In genomic region chr12:109596726-109597125, GRCm38 (mm10) we compare ENCODE assay signal across 21 mouse cellular contexts. TPM values are rescaled to one million over a fixed set of nuclear protein-coding genes. Genes with fewer than 3 reads are reported as not detected.
DNase-seq lines count a peak whose midpoint lies in the region; ATAC-seq and TF ChIP-seq lines count a peak whose summit lies in the region.
"Had no signal": no experiment of that assay in that cellular context is flagged by ENCODE, and none has a peak within 500 bp of the region (broad histone marks: within the 10 kb centered on the region; RNA-seq: fewer than 3 reads in every experiment).

No protein-coding gene starts in this region.

- no peak for ATAC-seq in hindbrain, embryonic 14.5 days (ENCODE audit: low FRiP score)
- ATAC-seq in hindbrain, embryonic 13.5 days (ENCODE audit: low FRiP score), result no peak
- ATAC-seq in midbrain, postnatal 0 days (ENCODE audit: low FRiP score), result no peak
- ATAC-seq in midbrain, embryonic 15.5 days (replicated peaks), result no peak
- no peak; the same call in 1 of the 2 replicates for ATAC-seq in embryonic facial prominence, embryonic 13.5 days (ENCODE audit: insufficient number of reproducible peaks, insufficient read depth, low FRiP score, low TSS enrichment, low read depth)
- ATAC-seq in limb, embryonic 15.5 days (ENCODE audit: insufficient number of reproducible peaks, low FRiP score, low TSS enrichment, low read depth), result no peak
- ATAC-seq in forebrain, embryonic 11.5 days (replicated peaks; ENCODE audit: low FRiP score), result no peak
- ATAC-seq: forebrain, embryonic 16.5 days had no signal

- H3K27ac ChIP-seq in hindbrain, embryonic 14.5 days, result 0 out of 2 replicates have a peak overlapping the region, but pooled peaks have one; percentile 38
- no peak overlapping the region for H3K27ac ChIP-seq in hindbrain, embryonic 13.5 days
- no peak overlapping the region for H3K27ac ChIP-seq in midbrain, postnatal 0 days (ENCODE audit: low read depth, low read length)
- no peak overlapping the region for H3K27ac ChIP-seq in midbrain, embryonic 15.5 days
- peak overlapping the region; percentile 91; the same call in 1 of the 2 replicates for H3K27ac ChIP-seq in embryonic facial prominence, embryonic 13.5 days
- peak overlapping the region; percentile 86 for H3K27ac ChIP-seq in limb, embryonic 15.5 days
- H3K27ac ChIP-seq in forebrain, embryonic 11.5 days (ENCODE audit: low read depth, low read length), result no peak overlapping the region
- H3K27ac ChIP-seq: gastrocnemius, adult 2 months; hindbrain, embryonic 10.5 days had no signal

- WGBS in hindbrain, embryonic 14.5 days, result 78% methylated on average over 3 of the region's 3 CpGs
- 82% methylated on average over 3 of the region's 3 CpGs for WGBS in hindbrain, embryonic 13.5 days
- 72% methylated on average over 3 of the region's 3 CpGs for WGBS in midbrain, postnatal 0 days
- WGBS in midbrain, embryonic 15.5 days, result 72% methylated on average over 3 of the region's 3 CpGs
- WGBS in embryonic facial prominence, embryonic 13.5 days, result 28% methylated on average over 3 of the region's 3 CpGs
- 49% methylated on average over 3 of the region's 3 CpGs for WGBS in limb, embryonic 15.5 days
- WGBS in forebrain, embryonic 11.5 days, result 86% methylated on average over 3 of the region's 3 CpGs

- H3K9me3 ChIP-seq in hindbrain, embryonic 14.5 days (ENCODE audit: control insufficient read depth, low read length), result no peaks in the 10 kb centered on the region
- H3K9me3 ChIP-seq in hindbrain, embryonic 13.5 days, result no peaks in the 10 kb centered on the region
- peaks cover 4% of the 10 kb centered on the region; the same call in 1 of the 2 replicates for H3K9me3 ChIP-seq in midbrain, postnatal 0 days (ENCODE audit: low read length)
- no peaks in the 10 kb centered on the region for H3K9me3 ChIP-seq in midbrain, embryonic 15.5 days
- no peaks in the 10 kb centered on the region for H3K9me3 ChIP-seq in embryonic facial prominence, embryonic 13.5 days
- H3K9me3 ChIP-seq in limb, embryonic 15.5 days, result no peaks in the 10 kb centered on the region
- no peaks in the 10 kb centered on the region for H3K9me3 ChIP-seq in forebrain, embryonic 11.5 days (ENCODE audit: control insufficient read depth, low read length)
- H3K9me3 ChIP-seq: hindbrain, embryonic 10.5 days had no signal

- DNase-seq in hindbrain, embryonic 14.5 days (ENCODE audit: low spot score), result no peak
- DNase-seq in midbrain, postnatal 0 days (ENCODE audit: low spot score), result peak; percentile 27
- DNase-seq in forebrain, embryonic 11.5 days (ENCODE audit: low spot score), result no peak
- DNase-seq in spleen, postnatal 36 days (ENCODE audit: low spot score in 2 of 2), result no peak
- DNase-seq: gastrocnemius, adult 2 months; kidney, adult 11 months; kidney, postnatal 4 days; layer of hippocampus, postnatal 36 days; lung, postnatal 14 days; thymus, postnatal 36 days had no signal

- H3K9ac ChIP-seq in hindbrain, embryonic 14.5 days, result no peak overlapping the region
- no peak overlapping the region for H3K9ac ChIP-seq in hindbrain, embryonic 13.5 days
- no peak overlapping the region for H3K9ac ChIP-seq in midbrain, postnatal 0 days (replicated peaks; ENCODE audit: low read length, poor library complexity, severe bottlenecking)
- no peak overlapping the region for H3K9ac ChIP-seq in midbrain, embryonic 15.5 days
- no peak overlapping the region for H3K9ac ChIP-seq in embryonic facial prominence, embryonic 13.5 days
- no peak overlapping the region for H3K9ac ChIP-seq in limb, embryonic 15.5 days
- no peak overlapping the region for H3K9ac ChIP-seq in forebrain, embryonic 11.5 days (ENCODE audit: low read length)

- H3K4me3 ChIP-seq in hindbrain, embryonic 14.5 days (replicated peaks; ENCODE audit: low read length), result no peak overlapping the region
- no peak overlapping the region for H3K4me3 ChIP-seq in hindbrain, embryonic 13.5 days
- no peak overlapping the region for H3K4me3 ChIP-seq in midbrain, postnatal 0 days (ENCODE audit: low read depth, low read length)
- H3K4me3 ChIP-seq in midbrain, embryonic 15.5 days, result no peak overlapping the region
- H3K4me3 ChIP-seq in embryonic facial prominence, embryonic 13.5 days, result no peak overlapping the region
- no peak overlapping the region for H3K4me3 ChIP-seq in limb, embryonic 15.5 days
- H3K4me3 ChIP-seq in forebrain, embryonic 11.5 days (ENCODE audit: low read depth, low read length), result no peak overlapping the region
- H3K4me3 ChIP-seq: hindbrain, embryonic 10.5 days had no signal

- no peak overlapping the region for H3K4me2 ChIP-seq in hindbrain, embryonic 14.5 days (replicated peaks)
- no peak overlapping the region for H3K4me2 ChIP-seq in hindbrain, embryonic 13.5 days
- no peak overlapping the region for H3K4me2 ChIP-seq in midbrain, postnatal 0 days (ENCODE audit: low read depth, low read length, poor library complexity, severe bottlenecking)
- H3K4me2 ChIP-seq in midbrain, embryonic 15.5 days, result no peak overlapping the region
- H3K4me2 ChIP-seq in embryonic facial prominence, embryonic 13.5 days, result peak overlapping the region; percentile 23; the same call in 1 of the 2 replicates
- no peak overlapping the region for H3K4me2 ChIP-seq in limb, embryonic 15.5 days
- H3K4me2 ChIP-seq in forebrain, embryonic 11.5 days (ENCODE audit: low read depth, low read length, severe bottlenecking), result no peak overlapping the region
- H3K4me2 ChIP-seq: liver, embryonic 11.5 days had no signal

- H3K27me3 ChIP-seq in hindbrain, embryonic 14.5 days (ENCODE audit: control insufficient read depth, insufficient read depth, low read length), result no peaks in the 10 kb centered on the region
- H3K27me3 ChIP-seq in hindbrain, embryonic 13.5 days, result no peaks in the 10 kb centered on the region
- H3K27me3 ChIP-seq in midbrain, postnatal 0 days (ENCODE audit: insufficient read depth, low read length), result no peaks in the 10 kb centered on the region
- H3K27me3 ChIP-seq in midbrain, embryonic 15.5 days (replicated peaks), result no peaks in the 10 kb centered on the region
- H3K27me3 ChIP-seq in embryonic facial prominence, embryonic 13.5 days, result no peaks in the 10 kb centered on the region
- H3K27me3 ChIP-seq in limb, embryonic 15.5 days, result no peaks in the 10 kb centered on the region
- no peaks in the 10 kb centered on the region for H3K27me3 ChIP-seq in forebrain, embryonic 11.5 days (ENCODE audit: control insufficient read depth, insufficient read depth, low read length)
- H3K27me3 ChIP-seq: CH12.LX had no signal

- H3K4me1 ChIP-seq in hindbrain, embryonic 14.5 days (replicated peaks; ENCODE audit: control insufficient read depth, insufficient read depth, low read length), result peaks cover 4% of the 10 kb centered on the region; the same call in 1 of the 2 replicates
- H3K4me1 ChIP-seq in hindbrain, embryonic 13.5 days (replicated peaks), result 0 out of 2 replicates have a peak, but pooled peaks cover 10% of the 10 kb centered on the region
- H3K4me1 ChIP-seq in midbrain, postnatal 0 days (ENCODE audit: insufficient read depth, low read length), result no peaks in the 10 kb centered on the region; the same call in 1 of the 2 replicates
- H3K4me1 ChIP-seq in midbrain, embryonic 15.5 days, result 0 out of 2 replicates have a peak, but pooled peaks cover 2% of the 10 kb centered on the region
- peaks cover 36% of the 10 kb centered on the region for H3K4me1 ChIP-seq in embryonic facial prominence, embryonic 13.5 days
- peaks cover 41% of the 10 kb centered on the region for H3K4me1 ChIP-seq in limb, embryonic 15.5 days
- H3K4me1 ChIP-seq in forebrain, embryonic 11.5 days (replicated peaks; ENCODE audit: control insufficient read depth, insufficient read depth, low read length), result 0 out of 2 replicates have a peak, but pooled peaks cover 2% of the 10 kb centered on the region

- no peak for TF ChIP-seq CTCF in midbrain, postnatal 0 days (IDR thresholded peaks at IDR 0.05)

- peaks cover 87% of the 10 kb centered on the region for H3K36me3 ChIP-seq in hindbrain, embryonic 14.5 days (replicated peaks; ENCODE audit: control insufficient read depth, insufficient read depth)
- H3K36me3 ChIP-seq in hindbrain, embryonic 13.5 days, result peaks cover 68% of the 10 kb centered on the region
- H3K36me3 ChIP-seq in midbrain, postnatal 0 days (ENCODE audit: insufficient read depth, low read length), result peaks cover 42% of the 10 kb centered on the region
- H3K36me3 ChIP-seq in midbrain, embryonic 15.5 days (replicated peaks), result peaks cover 25% of the 10 kb centered on the region; the same call in 1 of the 2 replicates
- peaks cover 37% of the 10 kb centered on the region for H3K36me3 ChIP-seq in embryonic facial prominence, embryonic 13.5 days
- peaks cover 41% of the 10 kb centered on the region for H3K36me3 ChIP-seq in limb, embryonic 15.5 days
- H3K36me3 ChIP-seq in forebrain, embryonic 11.5 days (ENCODE audit: control insufficient read depth, insufficient read depth, low read length), result peaks cover 10% of the 10 kb centered on the region; the same call in 1 of the 2 replicates

RNA-seq across cellular contexts. Expression of gene Rtl1, which starts 3.4 kb away (rescaled TPM):
- 1.4 and 1.8 TPM in 2 replicates for polyA plus RNA-seq in hindbrain, embryonic 14.5 days (2014; fragmentation: Nextera tagmentation; extraction: Ambion mirVana)
- polyA plus RNA-seq in hindbrain, embryonic 13.5 days (2015; fragmentation: Nextera tagmentation; extraction: Ambion mirVana), result 1.5 and 2.1 TPM in 2 replicates
- total RNA-seq in midbrain, postnatal 0 days (2014; rRNA removed), result 1.3 and 1.9 TPM in 2 replicates
- 0.94 and 1.5 TPM in 2 replicates for polyA plus RNA-seq in midbrain, postnatal 0 days (2015; fragmentation: Nextera tagmentation; extraction: Ambion mirVana)
- polyA plus RNA-seq in midbrain, embryonic 15.5 days (2015; fragmentation: Nextera tagmentation; extraction: Ambion mirVana), result 1.7 and 2.7 TPM in 2 replicates
- polyA plus RNA-seq in embryonic facial prominence, embryonic 13.5 days (2015; fragmentation: Nextera tagmentation; extraction: Ambion mirVana), result 1.8 TPM in 2 replicates
- 3.7 and 3.9 TPM in 2 replicates for polyA plus RNA-seq in limb, embryonic 15.5 days (2015; fragmentation: Nextera tagmentation; extraction: Ambion mirVana)
- 0.97 and 1.2 TPM in 2 replicates for polyA plus RNA-seq in forebrain, embryonic 11.5 days (2014; fragmentation: Nextera tagmentation; extraction: Ambion mirVana)
- total RNA-seq: CH12.LX; common myeloid progenitor, adult 5-6 weeks; gastrocnemius, adult 2 months; layer of hippocampus, postnatal 36 days; neutrophil, adult 5-6 weeks had no signal
- polyA plus RNA-seq: small intestine, adult 2 months had no signal

Comparison
In these comparisons a context has a peak if more than half of its experiments do, and no peak if none do; other contexts are left out.
1. H3K27ac ChIP-seq: peak in hindbrain, embryonic 14.5 days (single experiment), embryonic facial prominence, embryonic 13.5 days (single experiment) and limb, embryonic 15.5 days (single experiment); none in hindbrain, embryonic 13.5 days (single experiment), midbrain, postnatal 0 days (single experiment), midbrain, embryonic 15.5 days (single experiment) and forebrain, embryonic 11.5 days (single experiment).